Mouse (Mus musculus): ENCODE results near the gene Hspa12b. TPM values are rescaled to one million over a fixed set of nuclear protein-coding genes. Genes with fewer than 3 reads are reported as not detected.

Gene Hspa12b
- total RNA-seq, 2 experiments from 2014 or later: 7.2 to 11.9 TPM

Other genes starting within 250 kb of the Hspa12b start
- 10 to 100 TPM; 66.0 to 77.8 TPM for gene 4930402H24Rik, start 220.9 kb upstream of the Hspa12b start, total RNA-seq (2021)
- 100 to 1,000 TPM; 125 to 128 TPM for gene Atrn, start 220.8 kb upstream of the Hspa12b start, total RNA-seq (2021)
- gene Gfra4, start 84.2 kb upstream of the Hspa12b start, total RNA-seq (2021): 10 to 100 TPM; 53.5 to 65.7 TPM
- gene Adam33, start 63.5 kb upstream of the Hspa12b start, total RNA-seq (2021): 1 to 10 TPM; 4.9 to 9.0 TPM
- gene Siglec1, start 40.5 kb upstream of the Hspa12b start, total RNA-seq (2021): under 1 TPM; 0.32 to 0.75 TPM
- gene Gm11037, start 6.2 kb downstream of the Hspa12b start, total RNA-seq (2021): not detected
- gene 1700037H04Rik, start 32.8 kb downstream of the Hspa12b start, total RNA-seq (2021): 10 to 100 TPM; 71.1 to 78.3 TPM
- 10 to 100 TPM; 75.1 to 88.0 TPM for gene Cenpb, start 52.8 kb downstream of the Hspa12b start, total RNA-seq (2021)
- 10 to 100 TPM; 13.9 to 22.8 TPM for gene Cdc25b, start 59.7 kb downstream of the Hspa12b start, total RNA-seq (2021)
- gene Spef1, start 60.0 kb downstream of the Hspa12b start, total RNA-seq (2021): 10 to 100 TPM in 1 of 2 experiments, 1 to 10 TPM in 1; 9.7 to 10.8 TPM
- 10 to 100 TPM; 21.3 to 30.7 TPM for gene Ap5s1, start 79.8 kb downstream of the Hspa12b start, total RNA-seq (2021)
- gene Mavs, start 106.8 kb downstream of the Hspa12b start, total RNA-seq (2021): 1 to 10 TPM; 6.5 to 6.9 TPM
- gene Pank2, start 135.2 kb downstream of the Hspa12b start, total RNA-seq (2021): 10 to 100 TPM; 67.4 to 72.0 TPM
- 10 to 100 TPM; 37.4 to 39.4 TPM for gene Rnf24, start 225.6 kb downstream of the Hspa12b start, total RNA-seq (2021)

All from left cerebral cortex, postnatal 36 days (tissue).